Mouse (Mus musculus) megakaryocyte, embryonic 14.5 days (primary cell): Measurements from ENCODE around the gene Rpl18a.

ENCODE experiments used
- FLI1 ChIP-seq: IDR thresholded peaks from 2 replicates; pipeline ENCODE4 v1.6.1; 2012; ENCODE audit warnings: low read length, inconsistent platforms, mixed read lengths
- GATA1 ChIP-seq: IDR thresholded peaks from 3 replicates; pipeline ENCODE4 v1.6.1; 2012; ENCODE audit warnings: mixed read lengths, low read length, inconsistent platforms, borderline replicate concordance

GRCm38 (mm10) chr8:70933036-70933435 is 35.8 kb upstream of the Rpl18a start:
- TF ChIP-seq FLI1: no peak
- no peak for TF ChIP-seq GATA1
